Mouse (Mus musculus) kidney, postnatal 25 days (tissue): ENCODE data around the gene Ggt6.

Experiments
- DNase-seq, 2 experiments: peaks; one replicate each; pipeline ENCODE4 v3.0.0; 2021; ENCODE audit warnings: mixed read lengths in 2 of 2

Ggt6 gene

DNA sequence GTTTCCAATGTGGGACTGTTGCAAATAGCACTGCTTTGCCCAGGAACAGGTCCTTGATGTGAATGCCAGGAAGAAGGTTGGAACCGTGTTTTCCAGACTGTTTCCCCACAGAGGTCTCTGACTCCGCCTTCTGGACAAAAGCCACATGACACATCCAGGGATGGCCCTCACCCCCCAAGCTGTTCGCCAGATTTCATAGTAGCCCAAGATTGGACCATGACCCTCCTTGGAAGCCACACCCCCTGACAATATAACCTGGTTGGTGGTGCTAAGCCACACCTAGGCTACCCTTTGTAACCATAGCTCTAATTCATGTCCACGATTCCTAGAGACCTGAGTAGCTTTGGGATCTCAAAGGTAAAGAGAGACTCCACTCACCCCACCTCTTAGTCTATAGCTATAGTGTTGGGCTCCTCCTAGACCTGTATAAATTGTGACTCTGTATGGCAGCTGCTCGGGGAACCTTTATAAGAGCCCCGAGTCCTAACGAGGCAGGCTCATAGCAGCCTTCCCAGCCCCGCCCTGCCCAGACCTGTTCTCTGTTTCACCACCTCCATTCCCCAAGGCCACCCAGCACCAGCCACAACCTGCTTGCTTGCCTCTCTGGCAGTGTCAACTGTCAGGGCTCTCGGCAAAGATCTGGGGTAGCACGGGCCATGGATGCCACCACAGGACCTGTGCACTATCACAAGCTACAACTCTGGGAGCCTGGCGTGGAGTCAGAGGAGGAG lies at the start of gene Ggt6:
Gene Ggt6, plus strand, starts transcription at position 564 of the 731 bp plus-strand sequence.
- peak; percentile 88 to 92 for DNase-seq

- no peak for DNase-seq
Observed at GRCm38 (mm10) chr11:72388113-72388529, 47.2 kb upstream of the Ggt6 start.

DNA sequence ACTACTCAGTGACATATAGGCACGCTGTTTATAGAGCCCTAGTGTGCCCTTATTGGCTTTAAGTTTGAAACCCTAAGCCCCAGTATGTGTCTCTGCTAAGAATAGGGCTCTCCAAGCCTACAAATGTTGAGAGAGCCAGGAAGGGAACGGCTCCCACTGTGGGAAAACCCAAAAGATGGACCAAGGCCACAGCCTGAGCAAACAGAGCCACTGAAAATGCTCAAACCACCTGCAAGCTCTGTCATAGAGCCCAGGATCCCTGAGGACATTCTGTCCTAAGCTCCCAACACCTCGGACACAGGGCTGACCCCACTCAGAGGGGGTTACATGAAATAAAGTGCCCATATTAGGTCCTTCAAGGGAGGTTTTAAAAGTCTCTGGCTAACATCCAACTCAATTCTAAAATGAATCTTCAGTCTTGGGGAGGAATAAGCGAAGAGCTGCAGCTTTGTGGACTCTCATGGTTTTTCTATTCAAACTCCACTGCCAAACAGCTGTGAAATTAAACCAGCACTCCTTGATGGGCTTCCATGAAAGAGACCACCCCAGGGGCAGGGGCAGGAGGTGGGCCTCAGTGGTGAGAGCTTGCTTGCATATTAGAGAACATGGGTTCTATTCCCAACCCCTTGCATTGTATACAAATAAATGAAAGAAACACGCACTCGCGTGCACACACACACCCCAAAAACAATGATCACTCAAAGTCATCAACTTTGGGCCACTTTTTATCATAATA lies 45.8 kb upstream of the Ggt6 start:
- DNase-seq = no peak

- no peak for DNase-seq
Observed at GRCm38 (mm10) chr11:72391181-72391580, 44.1 kb upstream of the Ggt6 start.

GRCm38 (mm10) chr11:72393243-72393642 lies 42.1 kb upstream of the Ggt6 start:
- no peak for DNase-seq

DNA sequence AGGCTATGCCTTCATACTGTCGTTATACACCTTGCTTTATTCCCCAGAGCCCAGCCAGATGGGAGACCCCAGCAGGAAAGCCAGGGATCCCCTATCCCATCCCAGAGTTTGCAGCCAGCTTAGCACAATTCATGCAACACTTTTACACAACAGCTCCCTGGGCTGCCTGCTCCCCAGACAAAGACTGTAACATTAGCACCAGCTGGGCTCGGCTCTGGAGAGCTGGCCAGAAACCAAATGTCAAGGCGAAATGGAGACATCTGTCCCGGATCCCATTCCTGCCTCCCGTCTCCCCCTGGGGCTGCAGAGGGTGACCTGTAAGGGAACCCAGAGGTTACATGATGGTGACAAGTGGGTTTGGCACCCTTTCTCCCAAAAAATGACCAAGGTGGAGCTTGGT lies 41.7 kb upstream of the Ggt6 start:
- no peak for DNase-seq

DNA sequence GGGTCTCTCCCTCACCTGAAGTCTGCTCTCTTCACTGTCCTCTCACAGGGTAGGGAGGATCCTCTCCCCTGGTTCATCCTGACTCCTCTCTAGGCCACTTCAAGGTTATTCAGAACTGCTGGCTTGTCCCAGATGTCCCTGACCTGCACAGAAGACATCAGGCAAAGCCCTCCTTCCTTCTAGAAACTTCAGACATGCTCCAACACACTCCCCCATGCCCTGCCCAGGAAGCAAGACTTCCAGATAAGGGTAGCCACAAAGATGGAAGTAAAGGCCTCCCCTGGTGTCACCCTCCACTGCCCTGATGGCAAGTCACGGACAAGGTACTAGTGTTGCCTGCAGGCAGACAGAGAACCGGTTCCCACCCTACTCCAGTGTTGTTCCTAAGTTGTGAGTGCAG lies 40.6 kb upstream of the Ggt6 start:
- DNase-seq = no peak

DNA sequence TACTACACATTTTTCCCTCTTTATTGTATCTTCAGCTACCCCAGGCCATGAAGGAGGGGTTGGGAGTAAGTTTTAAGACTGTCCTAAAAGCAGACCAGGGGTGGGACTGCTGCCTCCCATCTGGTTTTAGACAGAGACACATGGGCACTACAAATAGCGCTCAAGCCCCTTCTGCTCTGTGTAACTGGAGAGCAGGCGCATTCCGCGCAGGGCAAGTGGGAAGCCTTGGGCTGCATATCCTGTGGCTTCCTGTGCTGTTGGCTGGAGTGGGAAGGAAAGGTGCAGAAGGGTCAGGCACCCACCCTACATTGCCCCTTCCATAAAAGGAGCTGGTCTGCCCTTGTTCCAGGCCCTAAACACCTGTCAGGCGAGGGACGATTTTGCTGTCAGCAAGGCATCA lies 39.7 kb upstream of the Ggt6 start:
- DNase-seq = no peak

- no peak for DNase-seq
Observed at GRCm38 (mm10) chr11:72396621-72397020, 38.7 kb upstream of the Ggt6 start.

DNA sequence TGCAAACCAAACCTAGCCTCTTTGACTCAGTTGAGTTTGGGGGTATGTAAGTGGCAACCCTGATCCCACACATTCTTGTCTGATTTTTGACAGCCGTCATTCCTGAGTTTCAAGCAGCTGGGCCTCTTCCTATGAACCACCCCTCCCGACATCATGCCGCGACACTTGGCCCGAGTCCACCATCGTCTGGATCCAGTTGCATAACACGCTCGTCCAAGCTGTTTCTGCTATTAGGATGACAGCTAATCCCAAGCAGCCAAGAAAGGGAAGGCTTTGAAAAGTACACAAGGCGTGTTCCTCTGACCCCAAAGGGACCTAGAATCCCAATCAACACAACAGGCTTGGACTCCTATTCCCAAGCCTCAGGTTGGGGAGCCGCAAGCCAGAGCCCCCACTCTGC lies 38.3 kb upstream of the Ggt6 start:
- peak; percentile 71 to 72 for DNase-seq

DNA sequence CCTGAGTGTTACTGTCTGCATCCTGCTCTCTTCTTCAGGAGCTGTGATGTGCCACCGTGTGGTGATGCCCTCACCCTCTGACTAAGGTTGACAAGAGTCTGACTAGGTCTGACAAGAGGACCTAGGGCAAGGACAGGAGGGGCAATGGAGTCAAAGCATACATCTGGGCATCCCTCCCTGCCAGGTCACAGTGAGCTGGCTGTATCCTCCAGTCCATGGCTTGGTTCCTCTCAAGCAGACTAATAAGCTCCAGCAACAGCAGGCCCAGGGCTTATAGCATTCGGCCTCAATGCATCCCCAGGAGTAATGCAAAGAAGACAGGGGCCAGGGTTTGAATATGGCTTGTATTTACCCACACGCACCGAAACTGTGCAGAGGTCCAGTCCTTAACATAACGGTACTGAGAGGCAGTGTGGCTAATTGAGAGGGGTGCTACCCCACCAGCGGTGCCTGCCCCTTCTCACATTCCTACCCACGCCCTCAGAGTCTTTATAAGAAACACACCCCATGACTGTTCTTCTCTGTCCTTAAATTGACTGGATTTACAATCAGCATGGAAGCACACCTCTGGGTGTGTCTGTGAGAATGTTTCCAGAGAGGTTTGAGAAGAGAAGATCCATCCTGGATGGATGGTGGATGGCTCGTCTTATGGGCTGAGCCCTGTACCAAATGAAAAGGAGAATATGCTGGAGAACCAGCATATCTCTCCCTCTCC lies 37.4 kb upstream of the Ggt6 start:
- no peak for DNase-seq

- DNase-seq = peak; percentile 47 to 72
Observed at GRCm38 (mm10) chr11:72401068-72401467, 34.3 kb upstream of the Ggt6 start.

DNA sequence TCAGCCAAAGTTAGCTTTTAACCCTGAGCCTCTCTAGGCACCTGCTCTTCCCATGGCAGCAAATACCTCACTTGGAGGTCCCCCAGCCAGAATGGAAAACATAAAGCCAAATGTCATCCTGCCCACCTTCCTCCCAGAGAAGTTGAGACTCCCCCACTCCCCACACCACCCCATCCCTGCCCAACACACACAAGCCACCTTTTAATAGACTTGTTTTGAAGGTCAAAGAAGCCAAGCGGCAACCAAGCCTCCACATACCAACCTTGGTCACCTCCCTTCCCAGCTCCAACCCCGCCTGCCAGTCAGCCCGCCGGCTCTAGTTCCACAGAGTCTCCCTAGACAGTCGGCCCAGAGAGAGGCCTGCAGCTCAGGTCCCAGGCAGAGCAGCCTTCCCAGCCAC lies 33.3 kb upstream of the Ggt6 start:
- peak; percentile 64 to 87 for DNase-seq

DNA sequence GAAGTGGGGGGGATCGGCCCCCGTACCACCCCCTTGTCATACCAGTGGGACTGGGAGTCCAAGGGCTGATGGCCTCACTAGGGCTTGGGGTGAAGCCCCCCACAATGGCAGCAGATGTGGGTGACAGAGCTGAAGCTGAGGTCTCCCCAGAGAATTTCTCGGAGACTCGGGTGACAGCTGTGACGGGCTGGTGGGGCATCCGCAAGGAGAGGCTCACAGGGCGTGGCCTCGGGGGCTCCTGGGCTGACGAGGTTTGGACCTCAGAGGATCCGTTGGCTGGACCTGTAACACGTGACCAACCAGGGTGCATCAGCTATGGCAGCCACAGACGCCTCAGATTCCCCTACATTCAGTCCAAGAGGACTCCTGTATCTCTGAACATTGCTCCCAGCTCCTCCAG lies 32.4 kb upstream of the Ggt6 start:
- no peak for DNase-seq

DNA sequence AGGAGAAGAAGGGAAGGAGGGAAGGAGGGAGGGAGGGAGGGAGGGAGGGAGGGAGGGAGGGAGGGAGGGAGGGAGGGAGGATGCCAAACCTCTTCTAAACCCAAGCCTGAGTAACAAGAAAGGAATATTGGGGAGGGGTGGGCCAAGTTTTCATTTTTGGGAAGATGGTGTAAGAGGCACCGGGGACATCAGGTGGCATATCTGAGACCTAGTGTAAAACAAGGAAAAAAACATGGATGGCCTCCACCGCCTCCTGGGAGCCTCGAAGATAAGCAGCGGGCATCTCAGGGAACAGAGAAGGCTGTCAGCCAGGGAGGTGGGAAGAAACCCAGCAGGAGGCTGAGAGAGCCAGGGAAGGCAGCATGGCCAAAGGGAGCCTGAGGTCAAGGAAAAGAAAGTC lies 29.8 kb upstream of the Ggt6 start:
- DNase-seq = no peak

- no peak for DNase-seq
Observed at GRCm38 (mm10) chr11:72406079-72406675, 29.1 kb upstream of the Ggt6 start.

DNA sequence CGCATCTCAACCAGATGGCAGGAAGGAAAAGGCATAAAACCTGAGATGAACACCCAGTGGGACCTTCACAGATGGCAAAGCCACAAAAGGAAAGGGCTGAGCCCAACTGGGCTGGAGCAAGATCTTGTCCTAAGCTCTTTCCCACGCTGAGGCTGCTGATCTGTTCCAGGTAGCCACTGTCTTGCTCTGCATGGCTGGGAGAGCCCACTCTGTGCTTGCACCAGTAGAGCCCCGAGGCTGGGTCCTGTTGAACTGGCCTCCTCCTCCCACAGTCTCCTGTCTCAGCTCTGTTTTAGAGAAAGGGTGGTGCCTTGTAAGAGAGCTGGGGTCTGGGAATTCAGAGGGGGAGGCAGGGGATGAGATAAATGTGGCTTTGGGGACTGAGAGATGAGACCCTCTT lies 28.2 kb upstream of the Ggt6 start:
- no peak for DNase-seq

DNA sequence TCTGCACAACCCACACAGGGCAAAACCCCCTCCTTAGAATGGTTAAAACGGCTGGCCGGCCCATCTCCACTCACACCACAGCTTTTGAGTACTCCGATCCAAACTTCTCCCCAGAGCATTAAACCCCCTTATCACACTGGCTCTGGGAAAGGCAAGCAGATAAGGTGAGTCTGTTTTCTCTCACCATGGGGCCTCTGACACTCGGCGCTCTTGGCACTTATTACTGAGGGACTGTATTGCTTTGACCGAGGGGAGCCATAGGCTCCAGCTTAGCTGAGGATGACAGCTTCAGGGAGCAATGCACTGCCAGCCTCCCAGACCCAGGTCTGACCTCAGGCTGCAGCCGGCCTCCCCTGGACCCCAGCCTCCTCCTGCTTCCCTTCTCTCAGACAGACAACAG lies 27.8 kb upstream of the Ggt6 start:
- DNase-seq = no peak

DNA sequence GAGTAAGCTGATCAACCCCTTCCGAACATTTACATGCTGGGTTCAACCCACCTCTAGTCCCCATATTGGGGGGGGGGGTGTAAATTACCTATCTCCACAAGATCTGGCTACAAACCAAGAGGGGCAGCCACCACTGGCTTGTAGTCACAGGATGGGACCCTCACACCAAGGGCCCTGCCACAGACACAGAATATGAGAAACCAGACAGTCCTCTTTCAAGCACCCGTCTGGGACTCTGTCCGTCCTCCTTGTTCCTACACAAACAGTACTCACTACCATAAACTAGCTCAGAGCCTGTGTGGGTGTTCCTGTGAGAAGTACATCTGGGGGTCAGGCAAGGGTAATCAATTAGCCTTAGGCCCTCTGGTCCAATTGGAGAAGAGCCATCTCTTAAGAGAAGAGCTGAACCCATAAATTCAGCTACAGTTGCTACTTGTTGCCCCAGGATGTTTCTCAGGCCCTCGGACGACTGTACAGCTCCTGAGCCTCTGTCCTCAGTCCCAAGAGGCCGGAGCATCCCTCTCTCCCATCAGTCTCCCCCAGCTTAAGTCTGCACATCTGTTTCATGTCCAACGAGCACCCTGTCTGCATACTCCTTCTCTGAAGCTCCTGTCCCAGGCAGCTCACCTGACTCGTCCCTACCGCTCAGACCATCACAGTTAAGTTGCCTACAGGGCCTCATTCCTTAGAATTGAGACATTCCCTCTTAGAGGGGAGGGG lies 26.7 kb upstream of the Ggt6 start:
- DNase-seq = no peak

DNA sequence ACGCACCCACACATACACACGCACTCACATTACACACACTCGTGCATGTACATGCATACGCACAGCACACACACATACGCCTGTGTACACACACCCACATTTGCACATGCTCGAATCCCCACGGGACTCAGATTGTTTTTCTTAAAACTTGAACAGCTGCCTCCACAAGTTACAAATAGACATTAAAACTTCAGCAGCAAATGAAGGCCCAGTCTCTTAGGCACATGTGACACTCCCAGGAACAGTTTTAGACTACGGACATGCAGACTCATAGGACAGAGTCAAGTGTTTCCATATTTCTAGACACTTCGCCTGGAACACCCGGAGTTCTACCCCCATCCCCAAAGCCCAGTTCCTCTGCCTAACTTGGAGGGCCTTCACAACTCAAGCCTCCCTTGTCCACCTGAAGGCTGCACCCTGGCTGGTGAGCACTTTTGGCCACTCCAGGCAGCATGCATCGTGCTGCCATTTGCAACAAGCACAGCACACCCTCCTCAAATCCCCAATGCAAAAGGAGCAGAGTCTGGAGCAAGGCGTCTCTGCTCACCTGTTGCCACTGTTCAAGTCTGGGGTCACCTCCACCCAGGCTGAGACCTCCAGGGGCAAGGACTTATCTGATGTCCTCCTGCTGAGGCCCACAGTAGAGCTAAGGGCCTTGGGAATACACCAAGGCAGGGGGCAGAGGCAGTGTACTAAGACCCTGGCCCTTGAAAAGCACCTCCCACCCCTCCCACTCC lies 25.5 kb upstream of the Ggt6 start:
- DNase-seq = no peak

- DNase-seq = peak; percentile 86 to 94
Observed at GRCm38 (mm10) chr11:72410521-72411092, 24.7 kb upstream of the Ggt6 start.
